Mouse (Mus musculus): ENCODE results near the gene Iffo1.

Iffo1 gene

GRCm38 (mm10) chr6:125195541-125196075 lies 50.6 kb downstream of the Iffo1 start:
- DNase-seq: no peak

- no peak for DNase-seq
Observed at GRCm38 (mm10) chr6:125196301-125196700, 51.3 kb downstream of the Iffo1 start.

- DNase-seq: no peak
Observed at GRCm38 (mm10) chr6:125197166-125197565, 52.1 kb downstream of the Iffo1 start.

- no peak for DNase-seq
Observed at GRCm38 (mm10) chr6:125210436-125210835, 65.4 kb downstream of the Iffo1 start.
